ENCODE assay signal across 11 mouse cellular contexts in genomic region chr11:116100839-116101238, GRCm38 (mm10). TPM values are rescaled to one million over a fixed set of nuclear protein-coding genes. Genes with fewer than 3 reads are reported as not detected.
DNase-seq lines count a peak whose midpoint lies in the region; ATAC-seq lines count a peak whose summit lies in the region.
"Had no signal": no experiment of that assay in that cellular context is flagged by ENCODE, and none has a peak within 500 bp of the region (broad histone marks: within the 10 kb centered on the region; RNA-seq: fewer than 3 reads in every experiment).

No protein-coding gene starts in this region.

- H3K9me3 ChIP-seq in heart, embryonic 11.5 days (replicated peaks; ENCODE audit: control insufficient read depth, low read length) = no peaks in the 10 kb centered on the region
- H3K9me3 ChIP-seq in liver, embryonic 15.5 days (replicated peaks) = no peaks in the 10 kb centered on the region
- H3K9me3 ChIP-seq in heart, embryonic 16.5 days (replicated peaks; ENCODE audit: control insufficient read depth, low read length) = peaks cover 4% of the 10 kb centered on the region
- no peaks in the 10 kb centered on the region for H3K9me3 ChIP-seq in neural tube, embryonic 14.5 days (ENCODE audit: control insufficient read depth, low read length)

- peaks cover 66% of the 10 kb centered on the region for H3K4me1 ChIP-seq in heart, embryonic 11.5 days (ENCODE audit: control insufficient read depth, insufficient read depth, low read length)
- peaks cover 61% of the 10 kb centered on the region for H3K4me1 ChIP-seq in liver, embryonic 15.5 days (replicated peaks)
- H3K4me1 ChIP-seq in heart, embryonic 16.5 days (ENCODE audit: control insufficient read depth, insufficient read depth, low read length) = peaks cover 63% of the 10 kb centered on the region
- peaks cover 4% of the 10 kb centered on the region for H3K4me1 ChIP-seq in neural tube, embryonic 14.5 days (ENCODE audit: control insufficient read depth, insufficient read depth, low read length)

- H3K9ac ChIP-seq in heart, embryonic 11.5 days (ENCODE audit: low read depth, low read length) = peak overlapping the region; percentile 43
- no peak overlapping the region for H3K9ac ChIP-seq in liver, embryonic 15.5 days
- H3K9ac ChIP-seq in heart, embryonic 16.5 days (ENCODE audit: low read length) = peak overlapping the region; percentile 70; the same call in 1 of the 2 replicates
- H3K9ac ChIP-seq in neural tube, embryonic 14.5 days (replicated peaks; ENCODE audit: low read depth, low read length) = no peak overlapping the region

- intact Hi-C loops in heart, postnatal 14 days (cut with DNase I) = no loop called here

- no peaks in the 10 kb centered on the region for H3K27me3 ChIP-seq in heart, embryonic 11.5 days (ENCODE audit: control insufficient read depth, insufficient read depth, low read length)
- peaks cover 3% of the 10 kb centered on the region; the same call in 1 of the 2 replicates for H3K27me3 ChIP-seq in liver, embryonic 15.5 days
- no peaks in the 10 kb centered on the region for H3K27me3 ChIP-seq in heart, embryonic 16.5 days (ENCODE audit: control insufficient read depth, insufficient read depth, low read length)
- H3K27me3 ChIP-seq in neural tube, embryonic 14.5 days (ENCODE audit: control insufficient read depth, insufficient read depth, low read length) = no peaks in the 10 kb centered on the region

- 75% methylated on average over 7 of the region's 7 CpGs for WGBS in heart, embryonic 11.5 days (ENCODE audit: insufficient replicate concordance)
- 75% methylated on average over 7 of the region's 7 CpGs for WGBS in liver, embryonic 15.5 days (ENCODE audit: insufficient replicate concordance)
- WGBS in heart, embryonic 16.5 days = 78% methylated on average over 7 of the region's 7 CpGs
- WGBS in neural tube, embryonic 14.5 days = 86% methylated on average over 7 of the region's 7 CpGs

- no peak for ATAC-seq in heart, embryonic 11.5 days (replicated peaks; ENCODE audit: insufficient number of reproducible peaks, low FRiP score, low TSS enrichment)
- ATAC-seq in liver, embryonic 15.5 days (ENCODE audit: insufficient read depth) = no peak
- no peak for ATAC-seq in heart, embryonic 16.5 days (replicated peaks; ENCODE audit: extremely low read depth, insufficient read depth, low FRiP score)
- ATAC-seq in neural tube, embryonic 14.5 days (ENCODE audit: low read depth) = no peak

- no peak for DNase-seq in heart, postnatal 14 days
- DNase-seq in liver = no peak
- no peak for DNase-seq in layer of hippocampus, postnatal 25 days (ENCODE audit: extremely low spot score in 1 of 2, low spot score in 1 of 2)
- DNase-seq in retina, postnatal 1 day = no peak
- DNase-seq: lung, adult 2 months; right cerebral cortex, postnatal 25 days; thymus, postnatal 36 days had no signal

- no peaks in the 10 kb centered on the region for H3K36me3 ChIP-seq in heart, embryonic 11.5 days (ENCODE audit: control insufficient read depth, insufficient read depth, low read length)
- H3K36me3 ChIP-seq in liver, embryonic 15.5 days (replicated peaks) = no peaks in the 10 kb centered on the region
- H3K36me3 ChIP-seq in heart, embryonic 16.5 days (ENCODE audit: control insufficient read depth, insufficient read depth) = peaks cover 4% of the 10 kb centered on the region
- H3K36me3 ChIP-seq in neural tube, embryonic 14.5 days (ENCODE audit: control insufficient read depth, insufficient read depth, low read length) = no peaks in the 10 kb centered on the region

- H3K27ac ChIP-seq in heart, embryonic 11.5 days (ENCODE audit: low read depth, low read length) = peak overlapping the region; percentile 92
- H3K27ac ChIP-seq in liver, embryonic 15.5 days (replicated peaks) = 0 out of 2 replicates have a peak overlapping the region, but pooled peaks have one; percentile 41
- H3K27ac ChIP-seq in heart, embryonic 16.5 days (ENCODE audit: low read length) = peak overlapping the region; percentile 98
- H3K27ac ChIP-seq in neural tube, embryonic 14.5 days (ENCODE audit: low read depth, low read length) = peak overlapping the region; percentile 78; the same call in 1 of the 2 replicates

- no peak overlapping the region for H3K4me2 ChIP-seq in heart, embryonic 11.5 days
- no peak overlapping the region for H3K4me2 ChIP-seq in liver, embryonic 15.5 days
- H3K4me2 ChIP-seq in heart, embryonic 16.5 days (ENCODE audit: low read depth, low read length) = no peak overlapping the region
- H3K4me2 ChIP-seq in neural tube, embryonic 14.5 days (ENCODE audit: low read depth, low read length) = no peak overlapping the region

- no peak overlapping the region for H3K4me3 ChIP-seq in heart, embryonic 11.5 days (ENCODE audit: low read depth, low read length)
- H3K4me3 ChIP-seq in liver, embryonic 15.5 days (replicated peaks) = no peak overlapping the region
- H3K4me3 ChIP-seq in heart, embryonic 16.5 days (ENCODE audit: low read length) = no peak overlapping the region
- H3K4me3 ChIP-seq in neural tube, embryonic 14.5 days (ENCODE audit: low read depth, low read length) = no peak overlapping the region

RNA-seq across cellular contexts. Expression of gene Wbp2, which starts 14.0 kb away (rescaled TPM):
- polyA plus RNA-seq in heart, embryonic 11.5 days (2014; fragmentation: Nextera tagmentation; extraction: Ambion mirVana) = 129 and 144 TPM in 2 replicates
- 10 to 100 TPM; 83.6 to 89.5 TPM for total RNA-seq in heart, postnatal 14 days (2021)
- 83.9 and 93.0 TPM in 2 replicates for polyA plus RNA-seq in liver, embryonic 15.5 days (2015; fragmentation: Nextera tagmentation; extraction: Ambion mirVana)
- 143 and 153 TPM in 2 replicates for polyA plus RNA-seq in heart, embryonic 16.5 days (2015; fragmentation: Nextera tagmentation; extraction: Ambion mirVana)
- 161 and 177 TPM in 2 replicates for polyA plus RNA-seq in neural tube, embryonic 14.5 days (2014; fragmentation: Nextera tagmentation; extraction: Ambion mirVana)
- total RNA-seq in layer of hippocampus, postnatal 25 days (2021) = 100 to 1,000 TPM; 390 to 418 TPM

RNA-seq across cellular contexts. Expression of gene Unc13d, which starts 23.1 kb away (rescaled TPM):
- 2.3 and 2.6 TPM in 2 replicates for polyA plus RNA-seq in heart, embryonic 11.5 days (2014; fragmentation: Nextera tagmentation; extraction: Ambion mirVana)
- total RNA-seq in heart, postnatal 14 days (2021) = 1 to 10 TPM in 1 of 2 experiments, under 1 TPM in 1; 0.81 to 1.7 TPM
- 21.4 and 23.3 TPM in 2 replicates for polyA plus RNA-seq in liver, embryonic 15.5 days (2015; fragmentation: Nextera tagmentation; extraction: Ambion mirVana)
- 3.2 and 5.9 TPM in 2 replicates for polyA plus RNA-seq in heart, embryonic 16.5 days (2015; fragmentation: Nextera tagmentation; extraction: Ambion mirVana)
- 0.88 and 0.98 TPM in 2 replicates for polyA plus RNA-seq in neural tube, embryonic 14.5 days (2014; fragmentation: Nextera tagmentation; extraction: Ambion mirVana)
- 1 to 10 TPM; 1.3 to 2.4 TPM for total RNA-seq in layer of hippocampus, postnatal 25 days (2021)

RNA-seq across cellular contexts. Expression of gene Trim47, which starts 26.2 kb away (rescaled TPM):
- polyA plus RNA-seq in heart, embryonic 11.5 days (2014; fragmentation: Nextera tagmentation; extraction: Ambion mirVana) = 38.3 and 40.2 TPM in 2 replicates
- 10 to 100 TPM; 46.3 to 46.9 TPM for total RNA-seq in heart, postnatal 14 days (2021)
- 5.4 and 7.6 TPM in 2 replicates for polyA plus RNA-seq in liver, embryonic 15.5 days (2015; fragmentation: Nextera tagmentation; extraction: Ambion mirVana)
- 79.8 and 89.2 TPM in 2 replicates for polyA plus RNA-seq in heart, embryonic 16.5 days (2015; fragmentation: Nextera tagmentation; extraction: Ambion mirVana)
- 3.5 and 4.0 TPM in 2 replicates for polyA plus RNA-seq in neural tube, embryonic 14.5 days (2014; fragmentation: Nextera tagmentation; extraction: Ambion mirVana)
- 1 to 10 TPM; 5.6 to 5.9 TPM for total RNA-seq in layer of hippocampus, postnatal 25 days (2021)

RNA-seq across cellular contexts. Expression of gene Trim65, which starts 30.1 kb away (rescaled TPM):
- polyA plus RNA-seq in heart, embryonic 11.5 days (2014; fragmentation: Nextera tagmentation; extraction: Ambion mirVana) = 3.9 and 4.5 TPM in 2 replicates
- total RNA-seq in heart, postnatal 14 days (2021) = 1 to 10 TPM; 7.3 to 8.2 TPM
- 1.2 and 1.5 TPM in 2 replicates for polyA plus RNA-seq in liver, embryonic 15.5 days (2015; fragmentation: Nextera tagmentation; extraction: Ambion mirVana)
- polyA plus RNA-seq in heart, embryonic 16.5 days (2015; fragmentation: Nextera tagmentation; extraction: Ambion mirVana) = 5.3 and 6.5 TPM in 2 replicates
- 3.1 TPM in 2 replicates for polyA plus RNA-seq in neural tube, embryonic 14.5 days (2014; fragmentation: Nextera tagmentation; extraction: Ambion mirVana)
- 1 to 10 TPM; 6.2 to 7.1 TPM for total RNA-seq in layer of hippocampus, postnatal 25 days (2021)

RNA-seq across cellular contexts. Expression of gene Mrpl38, which starts 37.8 kb away (rescaled TPM):
- 109 and 116 TPM in 2 replicates for polyA plus RNA-seq in heart, embryonic 11.5 days (2014; fragmentation: Nextera tagmentation; extraction: Ambion mirVana)
- 10 to 100 TPM; 55.5 to 56.3 TPM for total RNA-seq in heart, postnatal 14 days (2021)
- polyA plus RNA-seq in liver, embryonic 15.5 days (2015; fragmentation: Nextera tagmentation; extraction: Ambion mirVana) = 48.8 and 51.1 TPM in 2 replicates
- polyA plus RNA-seq in heart, embryonic 16.5 days (2015; fragmentation: Nextera tagmentation; extraction: Ambion mirVana) = 102 and 106 TPM in 2 replicates
- polyA plus RNA-seq in neural tube, embryonic 14.5 days (2014; fragmentation: Nextera tagmentation; extraction: Ambion mirVana) = 81.5 and 91.0 TPM in 2 replicates
- 10 to 100 TPM; 59.1 to 62.7 TPM for total RNA-seq in layer of hippocampus, postnatal 25 days (2021)

Comparison
In these comparisons a context has a peak if more than half of its experiments do, and no peak if none do; other contexts are left out.
1. H3K27ac ChIP-seq: peak in every context shown above with its lines; median percentile 98 in heart, embryonic 16.5 days; 92 in heart, embryonic 11.5 days; 78 in neural tube, embryonic 14.5 days; 41 in liver, embryonic 15.5 days.
2. H3K9ac ChIP-seq: peak in heart, embryonic 11.5 days (single experiment) and heart, embryonic 16.5 days (single experiment); none in liver, embryonic 15.5 days (single experiment) and neural tube, embryonic 14.5 days (single experiment).